ENCODE assay signal across 21 mouse cellular contexts in genomic region chr11:95387354-95387753, GRCm38 (mm10). TPM values are rescaled to one million over a fixed set of nuclear protein-coding genes. Genes with fewer than 3 reads are reported as not detected.
DNase-seq lines count a peak whose midpoint lies in the region; TF ChIP-seq lines count a peak whose summit lies in the region.
"Had no signal": no experiment of that assay in that cellular context is flagged by ENCODE, and none has a peak within 500 bp of the region (broad histone marks: within the 10 kb centered on the region; RNA-seq: fewer than 3 reads in every experiment).

No protein-coding gene starts in this region.

- no peak for TF ChIP-seq CTCF in small intestine, adult 2 months (IDR thresholded peaks at IDR 0.05; ENCODE audit: extremely low read depth, insufficient read length, insufficient replicate concordance, low read depth, low read length)

- DNase-seq in cerebellum, adult 9-10 months = peak; percentile 27
- DNase-seq in cerebellum, postnatal 25 days = no peak
- peak; percentile 36 for DNase-seq in testis, postnatal 10 days (ENCODE audit: low spot score)
- no peak for DNase-seq in testis, postnatal 14 days (ENCODE audit: low spot score)
- DNase-seq in layer of hippocampus, adult 8-10 months (ENCODE audit: low spot score in 2 of 2) = no peak
- DNase-seq: adrenal gland, postnatal 10 days; adrenal gland, postnatal 36 days; B cell, adult 2 months; cerebellum, adult 8-10 months; cerebellum, postnatal 14 days; gastrocnemius, postnatal 25 days; heart, adult 2 months had no signal

- WGBS in small intestine, adult 2 months = 24% methylated on average over 7 of the region's 7 CpGs

- peaks cover 46% of the 10 kb centered on the region for H3K36me3 ChIP-seq in small intestine, adult 2 months (ENCODE audit: control insufficient read depth, insufficient read depth, low read length)

- peak overlapping the region; percentile 98 for H3K27ac ChIP-seq in small intestine, adult 2 months (ENCODE audit: insufficient read depth, low read depth, low read length)
- H3K27ac ChIP-seq: embryonic facial prominence, embryonic 12.5 days; embryonic facial prominence, embryonic 15.5 days; forebrain, embryonic 15.5 days; heart, adult 2 months; heart, embryonic 10.5 days; hindbrain, embryonic 12.5 days; hindbrain, embryonic 15.5 days had no signal

- peaks cover 19% of the 10 kb centered on the region for H3K4me1 ChIP-seq in small intestine, adult 2 months (ENCODE audit: control insufficient read depth, insufficient read depth, insufficient read length, low read length)

- peak; percentile 59 for TF ChIP-seq POLR2A in small intestine, adult 2 months (IDR thresholded peaks at IDR 0.05; ENCODE audit: low read depth, low read length)

- no peaks in the 10 kb centered on the region for H3K27me3 ChIP-seq in small intestine, adult 2 months (ENCODE audit: control insufficient read depth, insufficient read depth, low read length)
- H3K27me3 ChIP-seq: CH12.LX; embryonic facial prominence, embryonic 12.5 days; embryonic facial prominence, embryonic 15.5 days; forebrain, embryonic 15.5 days; hindbrain, embryonic 12.5 days; hindbrain, embryonic 15.5 days; Patski had no signal

- peak overlapping the region; percentile 60 for H3K4me3 ChIP-seq in small intestine, adult 2 months (ENCODE audit: low read depth, low read length)
- H3K4me3 ChIP-seq: embryonic facial prominence, embryonic 12.5 days; embryonic facial prominence, embryonic 15.5 days; forebrain, embryonic 15.5 days; heart, adult 2 months; heart, embryonic 10.5 days; hindbrain, embryonic 12.5 days; hindbrain, embryonic 15.5 days had no signal

RNA-seq across cellular contexts. Expression of gene Slc35b1, which starts 2.9 kb away (rescaled TPM):
- polyA plus RNA-seq in small intestine, adult 2 months (2012; rRNA removed) = 81.9 and 151 TPM in 2 replicates
- total RNA-seq in layer of hippocampus, adult 8-10 months (2022) = 10 to 100 TPM; 59.4 to 78.3 (median 73.1) TPM

RNA-seq across cellular contexts. Expression of gene Spop, which starts 26.5 kb away (rescaled TPM):
- 23.1 and 65.9 TPM in 2 replicates for polyA plus RNA-seq in small intestine, adult 2 months (2012; rRNA removed)
- total RNA-seq in layer of hippocampus, adult 8-10 months (2022) = 100 to 1,000 TPM; 157 to 180 (median 166) TPM

RNA-seq across cellular contexts. Expression of gene Fam117a, which starts 50.5 kb away (rescaled TPM):
- polyA plus RNA-seq in small intestine, adult 2 months (2012; rRNA removed) = 9.6 and 15.6 TPM in 2 replicates
- total RNA-seq in layer of hippocampus, adult 8-10 months (2022) = 10 to 100 TPM in 1 of 4 experiments, 1 to 10 TPM in 3; 6.0 to 13.3 (median 7.4) TPM

Comparison
In these comparisons a context has a peak if more than half of its experiments do, and no peak if none do; other contexts are left out.
1. DNase-seq: peak in cerebellum, adult 9-10 months (single experiment) and testis, postnatal 10 days (single experiment); none in cerebellum, postnatal 25 days (0 of 2), testis, postnatal 14 days (single experiment) and layer of hippocampus, adult 8-10 months (0 of 2).